Mouse (Mus musculus) thymus, adult 2 months (tissue): Measurements from ENCODE around the gene Thada. TPM values are rescaled to one million over a fixed set of nuclear protein-coding genes. Genes with fewer than 3 reads are reported as not detected.

ENCODE experiments used
- DNase-seq: peaks from one replicate; pipeline ENCODE4 v3.0.0; 2021
- H3K27ac ChIP-seq: fragments of 200-500 bp; 2 replicates; pipeline ENCODE4 v1.5.1; 2012; ENCODE audit warnings: low read length, control low read depth; ENCODE audit not compliant: control insufficient read depth, insufficient read depth
- H3K27me3 ChIP-seq: fragments of 200-500 bp; 2 replicates; pipeline ENCODE4 v1.6.1; 2012; ENCODE audit warnings: mild to moderate bottlenecking, low read length, moderate library complexity, mixed read lengths; ENCODE audit not compliant: control insufficient read depth, insufficient read depth
- H3K36me3 ChIP-seq: fragments of 200-500 bp; 2 replicates; pipeline ENCODE4 v1.6.1; 2012; ENCODE audit warnings: mild to moderate bottlenecking, low read length, moderate library complexity; ENCODE audit not compliant: control insufficient read depth, insufficient read depth
- H3K4me1 ChIP-seq: fragments of 200-500 bp; replicated peaks from 2 replicates; pipeline ENCODE4 v1.6.1; 2012; ENCODE audit warnings: low read length; ENCODE audit not compliant: control insufficient read depth, insufficient read depth
- H3K4me3 ChIP-seq: fragments of 200-500 bp; 2 replicates; pipeline ENCODE4 v1.5.1; 2012; ENCODE audit warnings: mild to moderate bottlenecking, low read length, control low read depth, moderate library complexity; ENCODE audit not compliant: control insufficient read depth, insufficient read depth
- CTCF ChIP-seq: fragments of 200-500 bp; IDR thresholded peaks from 2 replicates; pipeline ENCODE4 v1.5.1; 2012; ENCODE audit warnings: mild to moderate bottlenecking, control low read depth, low read length, moderate library complexity, borderline replicate concordance; ENCODE audit not compliant: control insufficient read depth, poor library complexity, insufficient read depth; ENCODE audit errors: extremely low read depth
- POLR2A ChIP-seq: fragments of 200-500 bp; IDR thresholded peaks from 2 replicates; pipeline ENCODE4 v1.6.1; 2012; ENCODE audit warnings: mild to moderate bottlenecking, low read length, control low read depth, moderate library complexity; ENCODE audit not compliant: control insufficient read depth, poor library complexity, insufficient read depth; ENCODE audit errors: extremely low read depth
- WGBS: fragments of 180-500 bp; shearing (Covaris S2); methylation state at CpG from one replicate; pipeline ENCODE4 v1.1.7; 2018; 5-methylcytosine and 5-hydroxymethylcytosine counted together
- polyA plus RNA-seq: library from polyadenylated mRNA; depleted of rRNA; stranded (reverse); fragments of >200 nt; gene quantifications from 2 replicates; pipeline ENCODE4 v1.2.3, GENCODE M21; 2012

The Thada gene
- polyA plus RNA-seq, 1 experiment = 40.1 TPM

GRCm38 (mm10) chr17:84478276-84478675, 12.3 kb upstream of the Thada start:
- H3K36me3 ChIP-seq = no peaks in the 10 kb centered on the region
- no peak for TF ChIP-seq POLR2A
- no peak overlapping the region for H3K27ac ChIP-seq
- DNase-seq = no peak
- no peak overlapping the region for H3K4me3 ChIP-seq
- H3K4me1 ChIP-seq = no peaks in the 10 kb centered on the region
- WGBS = 92% methylated on average over 4 of the region's 4 CpGs
- no peaks in the 10 kb centered on the region for H3K27me3 ChIP-seq

- H3K4me3 ChIP-seq = no peak overlapping the region
- no peaks in the 10 kb centered on the region for H3K36me3 ChIP-seq
- TF ChIP-seq POLR2A = no peak
- no peak for TF ChIP-seq CTCF
- H3K4me1 ChIP-seq = no peaks in the 10 kb centered on the region
- H3K27me3 ChIP-seq = no peaks in the 10 kb centered on the region
- H3K27ac ChIP-seq = no peak overlapping the region
- 93% methylated on average over 5 of the region's 5 CpGs for WGBS
- no peak for DNase-seq
Measured at GRCm38 (mm10) chr17:84477176-84477575, 11.2 kb upstream of the Thada start.

GRCm38 (mm10) chr17:84474312-84474711, 8.3 kb upstream of the Thada start:
- no peaks in the 10 kb centered on the region for H3K27me3 ChIP-seq
- no peak overlapping the region for H3K4me3 ChIP-seq
- H3K27ac ChIP-seq = no peak overlapping the region
- DNase-seq = no peak
- no peaks in the 10 kb centered on the region for H3K36me3 ChIP-seq
- 72% methylated on average over 4 of the region's 4 CpGs for WGBS
- no peaks in the 10 kb centered on the region for H3K4me1 ChIP-seq
- TF ChIP-seq POLR2A (no peak), CTCF (no peak)

GRCm38 (mm10) chr17:84435012-84435411, 31.0 kb downstream of the Thada start:
- no peaks in the 10 kb centered on the region for H3K27me3 ChIP-seq
- H3K36me3 ChIP-seq = peaks cover 26% of the 10 kb centered on the region
- 84% methylated on average over 4 of the region's 4 CpGs for WGBS
- H3K4me1 ChIP-seq = no peaks in the 10 kb centered on the region
- H3K4me3 ChIP-seq = no peak overlapping the region
- no peak overlapping the region for H3K27ac ChIP-seq
- no peak for DNase-seq
- no peak for TF ChIP-seq CTCF
- TF ChIP-seq POLR2A = no peak

- H3K27ac ChIP-seq = no peak overlapping the region
- H3K36me3 ChIP-seq = peaks cover 18% of the 10 kb centered on the region
- no peaks in the 10 kb centered on the region for H3K27me3 ChIP-seq
- H3K4me1 ChIP-seq = no peaks in the 10 kb centered on the region
- no peak for DNase-seq
- H3K4me3 ChIP-seq = no peak overlapping the region
- TF ChIP-seq CTCF = no peak
- no peak for TF ChIP-seq POLR2A
Measured at GRCm38 (mm10) chr17:84434233-84434632, 31.8 kb downstream of the Thada start.

- DNase-seq = no peak
- Histone ChIP-seq H3K4me3 (no peak overlapping the region), H3K4me1 (no peaks in the 10 kb centered on the region), H3K27ac (no peak overlapping the region), H3K36me3 (peaks cover 12% of the 10 kb centered on the region), H3K27me3 (no peaks in the 10 kb centered on the region)
- WGBS = 95% methylated on average over 5 of the region's 5 CpGs
- TF ChIP-seq POLR2A (no peak), CTCF (no peak)
Measured at GRCm38 (mm10) chr17:84431991-84432390, 34.0 kb downstream of the Thada start.

GRCm38 (mm10) chr17:84424258-84424657, 41.7 kb downstream of the Thada start:
- Histone ChIP-seq H3K4me1 (peaks cover 14% of the 10 kb centered on the region), H3K36me3 (peaks cover 7% of the 10 kb centered on the region; the same call in 1 of the 2 replicates)
- 90% methylated on average over 1 of the region's 1 CpGs for WGBS

More at GRCm38 (mm10) chr17:84424258-84424657, 41.7 kb downstream of the Thada start:
- no peak overlapping the region for H3K4me3 ChIP-seq
- DNase-seq = no peak
- no peak overlapping the region for H3K27ac ChIP-seq
- no peaks in the 10 kb centered on the region for H3K27me3 ChIP-seq
- TF ChIP-seq POLR2A = no peak
- TF ChIP-seq CTCF = no peak
